Mouse (Mus musculus): ENCODE data around the gene Urb2. TPM values are rescaled to one million over a fixed set of nuclear protein-coding genes. Genes with fewer than 3 reads are reported as not detected.
"Not testable (repeated sequence)": the region's sequence is repeated elsewhere in the genome, so short reads cannot be mapped to it uniquely, and the experiment has no call there.

Urb2 gene
- total RNA-seq, 2 experiments from 2014 or later, result 13.2 to 13.8 TPM

DNA sequence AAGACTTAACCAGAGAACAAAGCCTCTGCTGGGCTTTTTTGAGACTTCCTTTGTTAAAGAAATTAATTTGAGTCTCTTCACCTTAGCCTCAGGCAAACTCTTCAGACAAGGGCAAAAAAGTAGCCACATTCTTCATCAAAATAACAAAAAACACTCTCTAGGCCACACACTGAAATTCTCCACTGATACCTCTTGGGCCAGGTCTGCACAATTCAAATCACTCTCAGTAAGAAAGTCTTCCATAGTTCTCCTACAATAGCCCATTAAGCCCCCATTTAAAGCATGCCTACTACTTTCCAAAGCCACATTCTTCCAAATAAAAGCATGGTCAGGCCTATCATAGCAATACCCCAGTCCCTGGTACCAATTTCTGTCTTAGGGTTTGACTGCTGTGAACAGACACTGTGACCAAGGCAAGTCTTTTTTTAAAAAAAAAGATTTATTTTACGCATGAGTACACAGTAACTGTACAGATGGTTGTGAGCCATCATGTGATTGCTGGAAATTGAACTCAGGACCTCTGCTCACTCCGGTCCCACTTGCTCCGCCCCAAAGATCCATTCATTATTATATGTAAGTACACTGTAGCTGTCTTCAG lies 9.2 kb upstream of the Urb2 start:
- DNase-seq (ENCODE audit: low spot score in 2 of 2), result no peak
- intact Hi-C loops (cut with DNase I), result no loop called here

DNA sequence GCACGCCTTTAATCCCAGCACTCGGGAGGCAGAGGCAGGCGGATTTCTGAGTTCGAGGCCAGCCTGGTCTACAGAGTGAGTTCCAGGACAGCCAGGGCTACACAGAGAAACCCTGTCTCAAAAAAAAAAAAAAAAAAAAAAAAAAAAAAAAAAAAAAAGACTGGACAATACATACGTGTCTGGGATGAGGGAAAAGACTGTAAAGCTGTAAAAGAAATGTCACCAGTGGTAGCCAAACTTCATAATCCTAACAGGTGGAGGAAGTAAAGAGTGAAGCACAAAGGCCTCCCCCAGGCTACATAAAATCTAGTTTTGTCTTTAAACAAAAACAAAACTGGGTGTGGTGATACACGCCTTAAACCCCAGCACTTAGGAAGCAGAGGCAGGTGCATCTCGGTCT lies 7.0 kb upstream of the Urb2 start:
- intact Hi-C loops (cut with DNase I); DNase-seq (ENCODE audit: low spot score in 2 of 2): not testable (repeated sequence)

DNA sequence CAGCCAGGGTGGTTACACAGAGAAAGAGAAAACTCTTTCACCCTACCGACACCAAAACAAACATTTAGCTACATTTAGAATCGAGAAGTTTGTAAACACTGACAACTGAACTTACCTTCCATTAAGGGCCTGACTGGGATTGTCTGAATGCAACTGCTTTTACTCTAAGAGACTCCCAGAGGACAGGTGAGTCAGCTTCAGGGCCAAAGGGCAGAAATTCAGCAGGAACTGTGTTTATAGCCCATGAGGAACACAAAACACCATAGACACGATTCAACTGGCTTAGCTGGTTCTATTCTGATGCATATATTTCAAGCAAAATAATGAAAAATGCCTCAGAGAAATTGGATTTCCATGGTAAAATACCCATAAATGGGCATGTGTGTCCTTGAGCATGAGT lies 6.6 kb upstream of the Urb2 start:
- intact Hi-C loops (cut with DNase I), result no loop called here
- DNase-seq (ENCODE audit: low spot score in 2 of 2), result no peak

DNA sequence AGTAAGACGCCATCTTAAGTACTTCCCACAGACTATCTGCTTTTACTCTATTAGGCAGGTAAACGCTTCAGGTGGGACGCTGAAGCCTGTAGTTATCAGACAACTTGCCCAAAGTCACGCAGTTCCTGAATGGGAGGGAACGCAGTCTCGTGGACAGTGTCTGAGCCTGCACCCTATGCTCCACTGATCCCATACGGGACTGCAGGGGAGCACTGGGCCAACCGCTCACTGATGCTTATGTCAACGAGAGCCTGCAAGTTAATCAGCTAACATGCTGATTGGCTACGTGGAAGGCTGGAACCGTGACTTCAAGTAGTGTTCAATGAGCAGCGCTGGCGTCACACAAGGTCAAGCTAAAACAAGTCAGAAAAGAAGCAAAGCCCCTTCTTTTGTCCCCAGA lies 1.5 kb upstream of the Urb2 start:
- intact Hi-C loops (cut with DNase I), result loop anchor here (2.0 to 5.0 kb wide), 2 partner anchors 35 to 72 kb away; partner anchors contain the start of gene Nup133
- DNase-seq (ENCODE audit: low spot score in 2 of 2), result no peak

DNA sequence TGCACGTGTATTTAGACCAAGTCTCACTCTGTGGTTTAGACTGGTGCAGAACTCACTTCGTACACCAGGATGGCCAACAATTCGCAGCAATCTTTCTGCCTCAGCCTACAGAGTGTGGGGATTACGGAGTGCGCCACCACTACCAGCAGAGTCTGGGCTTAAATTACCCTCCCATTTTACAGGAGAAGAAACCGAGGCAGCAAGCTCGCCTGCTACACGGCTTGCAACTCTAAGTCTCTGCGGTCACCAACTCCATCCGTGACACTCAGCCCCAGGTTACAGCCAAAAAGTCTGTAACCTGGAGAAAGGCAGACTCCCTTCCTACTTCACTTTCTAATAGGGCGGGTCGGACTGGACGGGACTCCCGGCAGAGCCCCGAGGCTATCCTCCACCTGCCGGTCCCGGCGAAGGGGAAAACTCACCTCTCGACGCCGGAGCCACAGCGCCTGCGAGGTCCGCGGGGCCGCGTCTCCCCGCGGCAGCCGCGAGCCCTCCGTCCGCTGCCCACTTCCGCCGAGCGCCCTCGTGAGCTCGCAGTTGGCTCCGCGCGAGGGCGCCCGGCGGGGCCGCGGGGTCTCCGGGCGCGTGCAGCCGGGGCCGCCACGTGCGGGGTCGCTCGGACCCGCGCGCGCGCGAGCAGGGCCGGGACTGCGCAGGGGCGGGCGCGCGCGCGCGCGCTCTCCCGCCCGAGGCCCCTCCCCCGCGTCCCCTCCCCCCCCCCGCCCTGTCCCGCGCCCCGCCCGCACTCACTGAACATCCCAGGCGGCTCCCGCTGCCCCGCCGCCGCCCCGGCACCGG lies 670 bp upstream of the Urb2 start:
- peak in 1 of 2 experiments; percentile 21 for DNase-seq (ENCODE audit: low spot score in 2 of 2)
- intact Hi-C loops (cut with DNase I), result loop anchor here (2.0 to 5.0 kb wide), 2 partner anchors 36 to 73 kb away; partner anchors contain the start of gene Nup133

DNA sequence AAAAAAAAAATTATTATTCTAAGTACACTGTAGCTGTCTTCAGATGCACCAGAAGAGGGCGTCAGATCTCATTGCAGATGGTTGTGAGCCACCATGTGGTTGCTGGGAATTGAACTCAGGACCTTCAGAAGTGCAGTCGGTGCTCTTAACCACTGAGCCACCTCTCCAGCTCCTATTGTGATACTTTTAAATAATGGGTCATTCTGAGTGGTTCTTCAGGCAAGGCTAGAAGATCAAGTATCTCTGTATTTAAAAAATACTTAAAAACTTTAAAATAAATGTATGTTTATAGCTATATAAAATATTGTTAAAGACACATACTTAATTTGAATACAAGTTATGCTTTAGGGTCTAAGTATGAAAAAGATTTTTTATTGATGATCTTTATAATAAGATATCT lies 5.0 kb downstream of the Urb2 start:
- intact Hi-C loops (cut with DNase I); DNase-seq (ENCODE audit: low spot score in 2 of 2): not testable (repeated sequence)

DNA sequence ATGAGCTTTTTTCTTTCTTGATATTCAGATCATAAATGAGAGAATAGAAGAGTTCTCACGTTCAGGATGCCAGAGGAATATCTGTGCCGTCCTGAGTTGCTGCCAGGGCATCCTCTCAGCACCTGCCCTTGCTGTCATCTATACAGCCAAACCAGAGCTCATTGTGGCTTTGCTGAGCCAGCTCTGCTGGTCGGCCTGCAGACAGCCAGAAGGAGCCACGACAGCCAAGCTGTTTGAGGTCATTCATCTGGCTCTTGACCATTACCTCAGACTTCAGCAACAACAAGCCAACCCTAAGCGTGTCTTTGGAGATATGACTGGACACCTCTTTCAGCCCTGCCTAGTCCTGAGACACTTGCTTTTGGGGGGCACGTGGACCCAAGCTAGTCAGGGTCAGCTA lies 6.5 kb downstream of the Urb2 start:
- intact Hi-C loops (cut with DNase I), result no loop called here
- DNase-seq (ENCODE audit: low spot score in 2 of 2), result no peak

DNA sequence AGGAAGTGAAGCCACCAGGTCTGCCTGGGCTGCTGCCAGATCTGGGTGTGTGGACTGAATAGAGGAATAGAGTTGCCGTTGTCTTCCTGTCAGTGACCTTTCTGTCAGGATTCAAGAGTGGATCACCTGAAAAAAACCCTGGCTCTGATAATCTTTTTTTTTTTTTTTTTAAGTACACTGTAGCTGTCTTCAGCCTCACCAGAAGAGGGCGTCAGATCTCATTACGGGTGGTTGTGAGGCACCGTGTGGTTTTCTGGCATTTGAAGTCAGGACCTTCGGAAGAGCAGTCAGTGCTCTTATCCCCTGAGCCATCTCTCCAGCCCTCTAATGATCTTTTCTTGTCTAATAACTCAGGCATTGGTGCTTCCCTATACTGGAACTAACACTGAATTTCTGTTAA lies 12.1 kb downstream of the Urb2 start:
- DNase-seq (ENCODE audit: low spot score in 2 of 2), result no peak
- intact Hi-C loops (cut with DNase I), result no loop called here

DNA sequence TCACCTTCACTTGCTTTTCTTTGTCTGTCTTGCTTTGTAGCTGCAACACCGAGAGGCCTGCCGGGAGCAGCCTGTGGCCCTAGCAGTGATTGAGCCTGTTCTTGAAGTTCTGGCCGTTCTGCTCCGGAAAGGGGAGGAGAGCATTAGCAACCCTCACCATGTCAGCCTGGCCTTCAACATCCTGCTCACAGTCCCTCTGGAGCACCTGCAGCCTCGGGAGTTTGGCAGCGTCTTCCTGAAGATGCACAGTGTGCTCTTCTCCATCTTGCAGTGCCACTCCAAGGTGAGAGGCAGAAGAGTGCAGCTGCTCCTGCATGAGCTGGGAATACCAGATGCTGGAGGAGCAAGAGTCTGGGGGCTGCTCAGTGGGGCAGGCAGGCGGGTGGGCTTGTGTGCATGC lies 16.8 kb downstream of the Urb2 start:
- intact Hi-C loops (cut with DNase I), result no loop called here

DNA sequence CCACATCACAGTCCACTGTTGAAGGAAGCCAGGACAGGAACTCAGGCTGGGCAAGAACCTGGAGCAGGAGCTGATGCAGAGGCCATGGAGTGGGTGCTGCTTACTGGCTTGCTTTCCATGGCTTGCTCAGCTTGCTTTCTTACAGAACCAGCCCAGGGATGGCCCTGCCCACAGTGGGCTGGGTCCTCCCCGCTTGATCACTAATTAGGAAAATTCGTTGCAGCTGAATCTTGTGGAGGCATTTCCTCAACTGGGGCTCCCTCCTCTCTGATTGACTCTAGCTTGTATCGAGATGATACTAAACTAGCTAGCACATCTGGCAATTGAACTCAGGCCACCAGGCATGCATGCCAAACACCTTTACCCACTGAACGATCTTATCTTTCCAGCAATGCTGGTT lies 18.0 kb downstream of the Urb2 start:
- intact Hi-C loops (cut with DNase I), result no loop called here

More for the DNA sequence above, 16.8 kb downstream of the Urb2 start:
- DNase-seq (ENCODE audit: low spot score in 2 of 2), result no peak

DNA sequence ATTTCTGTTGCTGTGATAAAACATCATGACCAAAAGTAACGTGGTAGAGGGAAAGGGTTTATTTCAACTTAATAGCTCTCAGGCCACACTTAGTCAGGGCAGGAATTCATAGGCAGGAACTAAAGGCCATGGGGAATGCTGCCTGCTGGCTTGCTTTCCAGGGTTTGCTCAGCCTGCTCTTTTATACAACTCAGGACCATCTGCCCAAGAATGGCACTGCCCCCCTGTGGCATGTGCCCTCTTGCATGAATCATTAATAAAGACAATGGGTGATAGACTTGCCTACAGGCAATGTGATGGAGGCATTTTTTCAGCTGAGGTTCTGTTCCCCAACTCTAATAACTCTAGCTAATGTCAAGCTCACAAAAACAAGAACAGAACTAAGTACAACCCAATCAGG lies 20.9 kb downstream of the Urb2 start:
- intact Hi-C loops (cut with DNase I), result no loop called here

More for the DNA sequence above, 18.0 kb downstream of the Urb2 start:
- no peak for DNase-seq (ENCODE audit: low spot score in 2 of 2)

DNA sequence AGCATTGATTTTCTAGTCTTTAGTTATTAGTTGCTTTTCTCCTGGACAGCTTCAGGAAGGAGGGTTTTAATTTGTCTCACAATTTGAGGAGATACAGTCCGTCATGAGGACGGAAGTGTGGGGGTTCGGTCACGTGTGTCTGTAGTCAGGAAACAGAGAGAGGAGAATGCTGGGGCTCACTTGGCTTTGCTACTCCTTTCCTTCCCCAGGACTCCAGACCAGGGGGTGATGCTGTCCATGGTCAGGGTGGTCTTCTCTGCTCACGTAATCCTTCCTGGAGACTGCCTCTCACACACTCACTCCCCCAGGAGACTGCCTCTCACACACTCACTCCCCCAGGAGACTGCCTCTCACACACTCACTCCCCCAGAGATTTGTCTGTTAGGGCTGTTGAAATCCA lies 23.1 kb downstream of the Urb2 start:
- intact Hi-C loops (cut with DNase I), result no loop called here
- DNase-seq (ENCODE audit: low spot score in 2 of 2), result no peak

More for the DNA sequence above, 20.9 kb downstream of the Urb2 start:
- no peak for DNase-seq (ENCODE audit: low spot score in 2 of 2)

DNA sequence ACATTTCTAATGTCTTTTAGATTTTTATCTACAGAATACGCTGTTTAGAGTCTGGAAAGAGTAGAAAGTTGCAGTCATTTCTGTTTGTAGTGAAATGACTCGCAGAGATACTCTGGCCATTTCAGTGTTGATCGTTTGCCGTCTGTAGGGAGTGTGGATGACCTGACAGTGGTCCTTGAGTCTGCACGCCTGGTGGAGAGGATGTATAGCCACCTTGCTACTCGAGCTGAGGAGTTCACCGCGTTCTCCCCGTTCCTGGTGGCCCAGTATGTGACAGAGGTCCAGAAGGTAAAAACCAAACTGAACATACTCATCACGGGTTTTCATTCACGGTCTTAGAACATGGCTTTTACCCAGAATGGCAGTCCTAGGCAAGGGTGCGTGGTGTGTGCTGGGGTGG lies 23.6 kb downstream of the Urb2 start:
- intact Hi-C loops (cut with DNase I), result no loop called here
- DNase-seq (ENCODE audit: low spot score in 2 of 2), result no peak

DNA sequence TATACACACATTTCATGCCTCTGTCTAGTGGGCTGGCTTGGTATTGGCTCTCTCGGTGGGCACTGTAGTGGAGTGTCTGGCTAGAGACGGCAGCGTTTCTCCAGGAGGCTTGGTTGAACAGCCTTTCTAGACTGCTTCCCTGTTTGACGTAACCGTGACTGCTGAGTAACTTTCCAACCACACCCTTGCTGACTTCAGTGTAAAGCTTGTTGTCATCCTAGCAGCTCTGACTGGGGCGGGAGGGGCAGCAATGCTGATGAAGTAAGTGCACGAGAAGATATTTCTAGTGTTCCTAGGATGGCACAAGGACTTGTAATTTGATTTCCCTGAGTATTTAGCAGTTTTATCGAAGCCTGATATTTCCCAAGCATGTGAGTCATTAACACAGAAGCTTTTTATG lies 24.5 kb downstream of the Urb2 start:
- DNase-seq (ENCODE audit: low spot score in 2 of 2), result no peak
- intact Hi-C loops (cut with DNase I), result no loop called here

DNA sequence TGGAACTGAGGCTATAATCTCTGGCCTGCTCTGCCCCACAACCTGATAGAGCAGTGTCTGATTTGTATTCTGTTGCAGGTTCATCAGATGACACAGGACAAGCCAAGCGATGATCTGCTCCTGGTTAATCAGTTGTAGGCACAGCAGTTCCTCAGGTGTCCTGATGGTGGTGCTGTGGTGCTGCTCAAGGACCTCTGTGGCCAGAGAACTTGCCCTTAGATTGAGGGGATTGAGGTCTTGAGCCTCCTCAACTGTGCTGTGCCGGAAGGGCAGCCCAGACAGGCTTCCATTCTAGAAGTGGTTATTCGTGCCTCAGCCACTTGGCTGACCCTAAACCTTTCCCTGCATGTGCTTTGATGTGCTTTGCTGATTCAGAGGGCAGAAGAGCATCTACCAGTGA lies 30.8 kb downstream of the Urb2 start:
- intact Hi-C loops (cut with DNase I), result loop anchor here (1.0 to 5.0 kb wide), 2 partner anchors 180 to 297 kb away; partner anchors contain the start of gene Galnt2

DNA sequence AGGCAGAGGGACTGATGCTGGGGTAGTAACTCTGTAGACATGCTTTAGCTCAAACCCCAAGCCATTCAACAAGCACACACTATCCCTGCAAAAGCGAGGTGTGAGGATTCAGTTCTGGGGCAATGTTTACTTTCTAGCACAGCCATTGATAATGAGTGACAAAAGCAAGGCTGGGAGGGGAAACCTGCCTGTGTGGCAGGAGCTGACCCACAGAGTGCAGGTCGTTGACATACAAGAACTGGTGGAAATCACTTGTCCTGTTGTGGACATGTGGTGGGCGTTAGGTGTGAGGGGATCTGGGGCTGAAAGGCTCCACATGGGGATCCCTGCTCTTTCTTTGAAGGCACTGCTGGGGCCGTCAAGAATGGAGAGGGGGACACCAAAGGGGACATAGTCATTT lies 31.3 kb downstream of the Urb2 start:
- DNase-seq (ENCODE audit: low spot score in 2 of 2), result no peak
- intact Hi-C loops (cut with DNase I), result loop anchor here (1.0 to 5.0 kb wide), 2 partner anchors 180 to 297 kb away; partner anchors contain the start of gene Galnt2

More for the DNA sequence above, 30.8 kb downstream of the Urb2 start:
- DNase-seq (ENCODE audit: low spot score in 2 of 2), result peak; percentile 72 to 74

DNA sequence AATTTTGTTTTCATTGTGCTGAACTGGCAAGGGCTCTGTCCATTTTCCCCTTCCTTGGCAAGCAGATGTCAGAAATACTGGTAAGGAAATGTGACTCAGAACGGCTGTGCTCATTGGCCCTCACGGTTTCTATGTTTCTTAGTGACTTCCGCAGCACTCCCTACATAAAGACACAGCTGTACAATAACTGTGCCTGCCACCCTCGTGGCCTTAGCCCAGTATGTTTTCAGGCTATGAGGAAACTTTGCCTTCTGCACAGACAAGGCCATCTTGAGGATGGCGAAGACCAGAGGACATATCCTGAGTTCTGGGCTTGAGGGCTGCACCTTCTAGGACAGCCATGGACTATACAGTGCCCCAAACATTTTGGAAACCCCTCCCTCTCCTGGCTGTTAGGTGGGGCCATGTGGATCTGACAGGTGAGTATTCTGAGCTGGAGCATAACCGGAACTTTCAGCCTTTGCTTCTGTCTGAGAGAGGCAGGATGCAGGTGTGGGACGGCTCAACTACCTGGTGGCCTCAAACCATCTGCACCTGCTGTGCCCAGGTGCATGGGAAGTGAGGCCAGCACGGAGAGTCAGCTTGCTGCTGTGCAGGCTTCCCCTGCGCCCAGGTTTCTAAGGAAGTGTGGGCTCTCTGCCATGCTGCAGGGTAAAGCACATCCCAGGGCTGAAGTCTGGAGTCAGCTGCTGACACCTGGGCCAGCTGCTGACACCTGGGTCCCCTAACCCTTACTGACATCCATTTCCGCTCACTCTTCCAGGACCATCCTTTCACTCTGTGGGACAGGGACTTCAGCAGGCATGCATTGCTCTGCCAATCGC lies 35.7 kb downstream of the Urb2 start:
- intact Hi-C loops (cut with DNase I), result no loop called here
- DNase-seq (ENCODE audit: low spot score in 2 of 2), result no peak

DNA sequence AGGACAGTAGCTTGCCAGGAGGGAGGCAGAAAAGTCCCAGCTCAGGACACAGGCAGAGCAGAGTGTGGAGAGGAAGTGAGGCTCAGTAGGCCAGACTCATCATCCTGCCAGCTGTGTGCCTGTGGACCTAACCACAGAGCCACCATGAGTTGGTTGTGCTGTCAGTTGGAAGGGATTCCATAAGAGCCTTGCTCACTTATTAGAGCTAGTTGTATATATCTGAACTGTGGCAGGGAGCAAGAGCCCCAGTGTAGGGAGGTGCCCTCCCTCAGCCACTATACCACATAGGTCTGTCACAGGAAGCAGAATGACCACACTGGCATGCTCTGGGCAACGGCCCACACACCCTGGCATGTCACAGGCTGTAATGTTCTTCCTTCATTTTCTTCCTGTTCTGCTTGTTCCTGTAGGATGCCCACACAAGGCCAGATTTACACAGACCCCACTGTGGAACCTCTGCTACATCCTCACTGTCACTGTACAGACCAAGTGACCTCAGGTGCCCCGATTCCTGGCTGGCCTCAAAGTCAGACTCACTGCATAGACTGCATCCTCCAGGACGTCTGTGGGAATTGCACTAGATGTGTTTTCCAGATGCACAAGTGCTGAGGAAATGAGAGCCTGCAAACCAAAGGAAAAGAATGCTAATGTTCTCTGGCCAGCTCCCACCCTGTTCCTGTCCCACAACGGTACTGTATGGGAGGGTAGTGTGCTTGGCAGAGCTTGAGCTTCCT lies 45.2 kb downstream of the Urb2 start:
- intact Hi-C loops (cut with DNase I), result no loop called here
- no peak for DNase-seq (ENCODE audit: low spot score in 2 of 2)

DNA sequence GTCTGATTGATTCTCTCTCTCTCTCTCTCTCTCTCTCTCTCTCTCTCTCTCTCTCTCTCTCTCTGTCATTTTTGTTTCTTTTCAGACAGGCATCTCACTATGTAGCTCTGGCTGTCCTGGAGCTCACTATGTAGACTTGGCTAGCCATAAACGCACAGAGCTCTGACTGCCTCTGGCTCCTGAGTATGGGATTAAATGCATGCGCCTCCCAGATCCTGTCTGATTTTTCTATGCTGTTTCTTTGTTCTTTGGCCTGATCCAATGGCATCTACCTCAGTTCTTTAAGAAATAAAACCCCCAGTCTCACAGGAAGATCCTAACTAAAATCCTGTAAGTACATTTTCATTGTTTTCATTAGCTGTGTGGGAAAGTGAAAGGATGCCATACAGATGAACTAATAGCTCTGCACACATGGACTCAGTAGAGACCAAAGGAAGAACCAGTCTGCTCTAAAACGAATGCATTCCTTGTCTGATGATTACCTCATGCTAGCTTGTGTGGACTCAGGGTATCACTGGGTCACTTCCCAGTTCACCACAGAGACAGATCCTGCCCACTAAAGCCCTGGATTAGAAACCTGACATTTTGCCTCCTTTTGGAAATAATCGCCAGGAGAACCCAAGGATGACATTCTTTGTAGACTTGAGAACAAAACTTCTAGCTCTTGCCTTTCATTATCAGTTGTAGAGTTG lies 45.9 kb downstream of the Urb2 start:
- intact Hi-C loops (cut with DNase I), result no loop called here
- DNase-seq (ENCODE audit: low spot score in 2 of 2), result no peak

All from left cerebral cortex, postnatal 25 days (tissue).